Mouse (Mus musculus): ENCODE data around the gene Nab2.

Gene Nab2

GRCm38 (mm10) chr10:127615034-127615374 lies 53.4 kb downstream of the Nab2 start:
- no peak for DNase-seq (ENCODE audit: low spot score)

GRCm38 (mm10) chr10:127614236-127615033 lies 53.9 kb downstream of the Nab2 start:
- DNase-seq (ENCODE audit: low spot score) = no peak

GRCm38 (mm10) chr10:127612079-127612775 lies 56.1 kb downstream of the Nab2 start:
- no peak for DNase-seq (ENCODE audit: low spot score)

All from MN1 (cell line).